Mouse (Mus musculus) forebrain, embryonic 11.5 days (tissue): ENCODE data around the gene Gm21970. TPM values are rescaled to one million over a fixed set of nuclear protein-coding genes. Genes with fewer than 3 reads are reported as not detected.

Source experiments
- ATAC-seq: fragments of 200-750 bp; cut with Nextera tagmentation; replicated peaks from 2 replicates; pipeline ENCODE4 v1.8.0; 2017; ENCODE audit warnings: moderate TSS enrichment; ENCODE audit not compliant: low FRiP score
- DNase-seq: peaks from one replicate; pipeline ENCODE4 v3.0.0-alpha.2; 2017; ENCODE audit warnings: low spot score
- H3K27ac ChIP-seq: fragments of 300-500 bp; sonication (generic); 2 replicates; pipeline ENCODE4 v1.5.1; 2014; ENCODE audit warnings: low read depth, low read length
- H3K27me3 ChIP-seq: fragments of 300-500 bp; sonication (generic); 2 replicates; pipeline ENCODE4 v1.6.1; 2014; ENCODE audit warnings: mild to moderate bottlenecking, low read length, mixed read lengths; ENCODE audit not compliant: control insufficient read depth, insufficient read depth
- H3K36me3 ChIP-seq: fragments of 300-500 bp; sonication (generic); 2 replicates; pipeline ENCODE4 v1.6.1; 2014; ENCODE audit warnings: mild to moderate bottlenecking, low read length, moderate library complexity, mixed read lengths; ENCODE audit not compliant: control insufficient read depth, insufficient read depth
- H3K4me1 ChIP-seq: fragments of 300-500 bp; sonication (generic); replicated peaks from 2 replicates; pipeline ENCODE4 v1.6.1; 2014; ENCODE audit warnings: low read length, mixed read lengths; ENCODE audit not compliant: control insufficient read depth, insufficient read depth
- H3K4me2 ChIP-seq: fragments of 300-500 bp; sonication (generic); 2 replicates; pipeline ENCODE4 v1.6.1; 2014; ENCODE audit warnings: low read depth, mild to moderate bottlenecking, low read length, moderate library complexity, mixed read lengths; ENCODE audit not compliant: severe bottlenecking
- H3K4me3 ChIP-seq: fragments of 300-500 bp; sonication (generic); 2 replicates; pipeline ENCODE4 v1.5.1; 2014; ENCODE audit warnings: low read depth, low read length
- H3K9ac ChIP-seq: fragments of 300-500 bp; sonication (generic); 2 replicates; pipeline ENCODE4 v1.6.1; 2014; ENCODE audit warnings: low read length
- H3K9me3 ChIP-seq: fragments of 300-500 bp; sonication (generic); 2 replicates; pipeline ENCODE4 v1.6.1; 2016; ENCODE audit warnings: low read length, mixed read lengths; ENCODE audit not compliant: control insufficient read depth
- WGBS: fragments of 180-500 bp; shearing (Covaris S2); extraction: QIAGEN DNeasy Blood & Tissue Kit; methylation state at CpG from one replicate; pipeline ENCODE4 v1.1.7; 2014; 5-methylcytosine and 5-hydroxymethylcytosine counted together
- polyA plus RNA-seq: library from polyadenylated mRNA; unstranded; fragments of >200 nt; fragmentation: Nextera tagmentation; extraction: Ambion mirVana; gene quantifications from 2 replicates; pipeline ENCODE4 v1.2.1, GENCODE M21; 2014

The Gm21970 gene
- polyA plus RNA-seq, 1 experiment from 2014 or later = 1.0 TPM

DNA sequence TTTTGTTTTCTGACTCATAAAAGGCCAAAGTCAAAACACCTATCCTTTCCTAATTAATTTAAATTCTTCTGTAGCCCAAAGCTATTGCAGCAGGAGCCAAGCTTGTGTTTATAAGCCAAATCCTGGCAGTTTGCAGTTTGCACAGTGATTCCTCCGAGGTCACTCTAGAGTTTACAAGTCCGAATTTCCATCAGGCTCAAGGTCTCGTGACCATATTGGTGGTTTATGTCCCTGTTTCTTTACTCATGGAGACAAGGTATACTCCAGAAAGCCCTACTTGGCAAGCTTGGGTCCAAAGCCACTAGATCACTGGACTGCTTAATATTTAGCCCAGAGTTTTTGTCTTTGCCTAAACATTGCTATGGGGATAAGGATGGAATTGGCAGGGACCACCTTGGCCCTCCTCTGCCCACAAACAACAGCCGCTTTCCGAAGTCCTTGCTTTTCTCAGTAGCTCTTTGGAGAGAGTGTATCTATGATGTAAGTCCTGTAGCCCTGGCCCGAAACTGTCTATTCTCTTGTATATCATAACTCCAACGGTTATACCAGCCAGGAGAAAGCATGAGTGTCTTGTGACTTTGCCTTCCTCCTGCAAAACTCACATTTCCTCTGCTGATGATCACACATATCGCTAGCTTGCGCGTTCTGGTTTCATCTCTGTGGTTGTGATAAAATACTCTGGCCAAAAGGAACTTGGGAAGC is 5.0 kb upstream of the Gm21970 start:
- Histone ChIP-seq H3K36me3 (peaks cover 5% of the 10 kb centered on the region; the same call in 1 of the 2 replicates), H3K27ac (no peak overlapping the region)

DNA sequence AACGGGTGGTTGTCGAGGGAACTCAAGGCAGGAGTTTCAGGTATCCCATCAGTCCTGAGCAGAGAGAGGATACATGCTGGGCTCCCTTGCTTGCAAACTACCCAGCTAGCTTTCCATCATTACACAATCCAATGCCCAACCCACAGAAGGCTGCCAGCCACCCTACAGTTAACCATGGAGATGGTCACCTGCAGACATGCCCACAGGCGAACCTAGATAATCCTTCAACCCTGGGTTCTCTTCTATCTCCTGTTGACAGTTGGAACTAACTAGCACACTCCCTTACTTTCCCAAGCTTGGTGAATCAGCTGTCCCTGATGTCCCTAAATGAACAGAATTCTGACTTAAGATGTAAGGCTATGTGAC is 4.4 kb upstream of the Gm21970 start:
- Histone ChIP-seq H3K27me3 (no peaks in the 10 kb centered on the region), H3K4me1 (no peaks in the 10 kb centered on the region), H3K27ac (no peak overlapping the region), H3K4me3 (no peak overlapping the region), H3K4me2 (no peak overlapping the region), H3K9ac (no peak overlapping the region), H3K36me3 (peaks cover 5% of the 10 kb centered on the region; the same call in 1 of the 2 replicates), H3K9me3 (peaks cover 2% of the 10 kb centered on the region; the same call in 1 of the 2 replicates)
- ATAC-seq (no peak), DNase-seq (no peak)
- WGBS = 90% methylated on average over 3 of the region's 3 CpGs

More for the DNA sequence above, 5.0 kb upstream of the Gm21970 start:
- DNase-seq (no peak), ATAC-seq (no peak)
- H3K9ac ChIP-seq = no peak overlapping the region
- H3K27me3 ChIP-seq = no peaks in the 10 kb centered on the region
- WGBS = 93% methylated on average over 10 of the region's 10 CpGs
- peaks cover 2% of the 10 kb centered on the region; the same call in 1 of the 2 replicates for H3K9me3 ChIP-seq
- no peak overlapping the region for H3K4me3 ChIP-seq
- H3K4me1 ChIP-seq = no peaks in the 10 kb centered on the region
- no peak overlapping the region for H3K4me2 ChIP-seq

DNA sequence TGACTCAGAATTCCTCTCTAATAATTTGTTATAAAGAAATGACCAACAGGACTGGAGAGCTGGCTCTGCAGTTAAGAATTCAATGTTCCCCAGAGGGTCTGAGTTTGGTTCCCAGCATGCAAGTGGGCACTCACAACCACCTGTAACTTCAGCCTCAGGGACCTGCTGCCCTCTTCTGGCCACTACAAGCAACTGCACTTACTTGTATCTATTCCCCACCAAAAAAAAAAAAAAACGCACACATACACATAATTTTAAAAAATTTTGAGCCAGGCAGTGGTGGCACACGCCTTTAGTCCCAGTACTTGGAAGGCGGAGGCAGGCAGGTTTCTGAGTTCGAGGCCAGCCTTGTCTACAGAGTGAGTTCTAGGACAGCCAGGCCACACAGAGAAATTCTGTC is 1.4 kb upstream of the Gm21970 start:
- no peak overlapping the region for H3K27ac ChIP-seq
- WGBS = 90% methylated on average over 4 of the region's 4 CpGs
- H3K27me3 ChIP-seq = no peaks in the 10 kb centered on the region
- no peak overlapping the region for H3K4me2 ChIP-seq
- peaks cover 2% of the 10 kb centered on the region; the same call in 1 of the 2 replicates for H3K9me3 ChIP-seq
- DNase-seq (no peak), ATAC-seq (no peak)
- H3K9ac ChIP-seq = no peak overlapping the region
- peaks cover 12% of the 10 kb centered on the region; the same call in 1 of the 2 replicates for H3K36me3 ChIP-seq
- no peak overlapping the region for H3K4me3 ChIP-seq
- H3K4me1 ChIP-seq = no peaks in the 10 kb centered on the region

DNA sequence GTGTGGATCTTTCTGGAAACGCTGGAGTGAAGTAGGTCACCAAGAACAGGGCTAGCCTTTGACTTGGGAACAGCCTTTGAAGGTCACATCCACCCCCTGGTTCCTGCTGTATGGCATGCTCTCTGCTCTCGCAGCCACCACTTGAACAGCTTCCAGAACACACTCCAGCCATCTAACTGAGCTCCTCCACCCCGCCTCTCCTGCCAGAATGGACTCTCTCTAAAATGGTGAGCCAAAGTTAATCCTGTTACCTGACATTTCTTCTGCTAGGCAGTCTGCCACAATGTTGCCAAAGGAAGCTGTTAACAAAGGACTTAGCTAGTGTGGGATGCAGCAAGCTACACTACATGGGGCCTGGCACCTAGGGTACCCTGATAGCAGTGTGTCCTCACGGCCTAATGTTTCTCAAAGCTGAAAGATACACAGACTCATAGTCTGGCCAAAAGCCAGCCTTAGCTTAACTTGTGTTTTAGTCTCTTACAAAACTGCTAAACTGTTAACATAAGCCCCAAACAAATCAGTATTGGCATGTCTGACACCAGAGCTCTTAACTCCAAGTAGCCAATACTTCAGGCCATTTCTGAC is 3.4 kb downstream of the Gm21970 start:
- no peaks in the 10 kb centered on the region for H3K9me3 ChIP-seq
- H3K27ac ChIP-seq = no peak overlapping the region
- H3K9ac ChIP-seq = no peak overlapping the region
- DNase-seq (no peak), ATAC-seq (no peak)
- no peaks in the 10 kb centered on the region for H3K27me3 ChIP-seq
- no peak overlapping the region for H3K4me2 ChIP-seq
- no peak overlapping the region for H3K4me3 ChIP-seq
- WGBS = 91% methylated on average over 4 of the region's 4 CpGs
- peaks cover 7% of the 10 kb centered on the region; the same call in 1 of the 2 replicates for H3K36me3 ChIP-seq
- H3K4me1 ChIP-seq = no peaks in the 10 kb centered on the region

DNA sequence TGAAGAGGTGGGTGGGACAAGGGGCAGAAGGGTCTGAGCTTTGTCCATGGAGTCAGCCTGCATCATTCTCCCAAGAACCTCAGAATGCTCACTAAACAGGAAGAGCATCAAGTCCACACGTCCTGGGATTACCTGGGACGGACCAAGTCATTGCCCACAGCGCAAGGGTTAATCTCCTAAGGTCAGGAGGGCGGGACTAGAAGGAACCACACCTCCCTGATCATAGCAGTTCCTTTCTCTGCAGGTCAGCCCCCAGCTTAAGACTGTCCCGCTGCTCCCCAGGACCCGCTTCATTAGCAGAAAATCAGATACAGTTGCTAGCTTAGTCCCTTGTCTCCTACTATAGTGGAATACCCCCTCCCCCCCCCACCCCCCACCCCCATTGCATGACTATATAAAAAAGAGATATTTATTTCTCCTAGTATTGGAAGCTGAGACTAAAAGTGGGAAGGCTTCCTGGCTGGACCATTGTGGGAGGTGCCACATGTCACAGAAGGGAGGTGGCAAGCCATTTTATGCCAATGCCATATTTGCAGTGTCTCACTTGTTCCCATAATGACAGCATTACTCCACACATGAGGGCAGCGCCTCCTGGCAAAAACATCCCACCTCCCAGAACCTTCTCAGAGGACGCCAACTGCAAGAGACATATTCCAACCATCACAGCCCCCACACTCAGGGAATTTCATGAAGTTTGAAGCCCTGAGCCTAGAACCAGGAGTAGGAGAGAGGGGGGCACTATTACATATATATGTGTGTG is 4.3 kb downstream of the Gm21970 start:
- H3K27ac ChIP-seq = no peak overlapping the region
- no peak overlapping the region for H3K4me3 ChIP-seq
- H3K36me3 ChIP-seq = peaks cover 7% of the 10 kb centered on the region; the same call in 1 of the 2 replicates
- no peaks in the 10 kb centered on the region for H3K27me3 ChIP-seq
- ATAC-seq (no peak), DNase-seq (no peak)
- H3K9me3 ChIP-seq = no peaks in the 10 kb centered on the region
- no peak overlapping the region for H3K4me2 ChIP-seq
- no peak overlapping the region for H3K9ac ChIP-seq
- 37% methylated on average over 8 of the region's 8 CpGs for WGBS
- no peaks in the 10 kb centered on the region for H3K4me1 ChIP-seq

DNA sequence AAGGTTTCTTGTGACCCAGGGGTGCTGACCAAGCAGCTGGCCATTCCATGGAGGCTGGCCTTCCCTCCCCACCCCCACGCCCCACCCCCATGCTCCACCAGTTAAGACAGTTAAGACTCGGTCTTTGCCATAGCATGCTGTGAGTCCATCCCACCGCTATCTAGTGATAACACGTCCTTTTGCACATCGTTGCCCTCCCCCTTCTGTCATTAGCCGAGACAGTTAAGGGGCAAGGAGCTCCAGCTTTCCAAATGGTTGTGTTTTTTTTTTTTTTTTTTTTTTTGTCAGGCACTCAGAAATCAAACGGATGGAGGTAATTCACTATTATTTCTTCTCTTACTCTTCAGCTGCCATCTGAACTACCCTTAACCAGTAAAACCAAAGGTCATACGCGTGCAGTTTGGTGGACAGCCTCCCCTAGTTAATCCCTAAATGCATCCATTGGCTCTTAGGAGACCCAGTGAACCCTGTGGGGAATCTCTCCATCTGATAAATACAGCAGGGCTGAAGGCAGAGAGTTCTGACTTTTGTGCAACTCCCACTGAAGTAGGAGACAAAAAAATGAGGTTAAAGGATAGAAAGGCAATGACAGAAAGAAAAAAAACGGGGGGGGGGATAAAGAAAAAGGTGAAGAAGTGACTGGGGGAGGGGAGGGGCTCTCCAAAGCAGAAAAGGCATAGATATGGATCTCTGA is 5.5 kb downstream of the Gm21970 start:
- H3K27me3 ChIP-seq = no peaks in the 10 kb centered on the region

DNA sequence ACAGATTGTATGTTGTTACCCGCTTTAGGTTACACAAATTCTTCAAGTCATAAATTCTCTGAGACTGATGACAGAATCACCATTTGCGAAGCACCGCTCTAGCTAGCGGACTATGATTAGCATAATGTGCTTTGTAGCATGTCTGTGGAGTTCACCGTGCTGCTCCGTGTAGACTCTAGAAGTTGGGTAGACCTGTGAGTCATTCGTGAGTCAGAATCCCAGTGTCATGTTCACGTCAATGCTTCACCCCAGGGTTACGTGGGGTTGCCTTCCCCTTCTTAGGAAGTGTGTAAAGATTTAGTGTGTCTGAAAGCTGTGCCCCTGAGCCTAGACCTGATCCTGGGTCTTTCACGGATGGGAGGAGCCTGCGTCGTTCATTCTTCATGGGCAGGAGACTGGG is 6.5 kb downstream of the Gm21970 start:
- Histone ChIP-seq H3K4me1 (no peaks in the 10 kb centered on the region), H3K27me3 (no peaks in the 10 kb centered on the region), H3K4me2 (no peak overlapping the region), H3K9me3 (no peaks in the 10 kb centered on the region), H3K9ac (no peak overlapping the region), H3K27ac (no peak overlapping the region), H3K36me3 (peaks cover under 1% of the 10 kb centered on the region; the same call in 1 of the 2 replicates), H3K4me3 (no peak overlapping the region)
- no peak for DNase-seq
- 93% methylated on average over 12 of the region's 12 CpGs for WGBS
- ATAC-seq = no peak

More for the DNA sequence above, 5.5 kb downstream of the Gm21970 start:
- no peak overlapping the region for H3K4me3 ChIP-seq
- ATAC-seq (no peak), DNase-seq (no peak)
- 74% methylated on average over 10 of the region's 10 CpGs for WGBS
- H3K4me2 ChIP-seq = no peak overlapping the region
- no peaks in the 10 kb centered on the region for H3K9me3 ChIP-seq
- H3K27ac ChIP-seq = no peak overlapping the region
- H3K36me3 ChIP-seq = peaks cover 7% of the 10 kb centered on the region; the same call in 1 of the 2 replicates
- no peaks in the 10 kb centered on the region for H3K4me1 ChIP-seq
- H3K9ac ChIP-seq = no peak overlapping the region

DNA sequence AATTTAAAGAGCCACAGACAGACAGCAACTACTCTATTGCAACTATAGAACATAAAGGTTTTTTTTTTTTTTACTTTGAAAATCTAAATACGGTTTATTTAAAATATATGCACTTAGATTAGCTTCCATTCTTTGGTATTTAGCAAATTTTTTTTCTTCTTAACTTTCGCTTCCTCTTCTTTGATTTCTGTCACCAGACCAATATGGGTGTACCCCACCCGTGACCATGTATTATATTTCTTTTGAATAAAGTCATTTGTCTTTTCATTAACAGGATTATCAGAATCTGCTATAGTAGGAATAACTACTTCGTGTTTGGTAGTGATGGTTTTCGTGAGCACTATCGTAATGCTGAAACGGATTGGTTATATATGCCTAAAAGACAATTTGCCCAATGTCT is 7.4 kb downstream of the Gm21970 start:
- Histone ChIP-seq H3K9me3 (no peaks in the 10 kb centered on the region), H3K36me3 (no peaks in the 10 kb centered on the region; the same call in 1 of the 2 replicates), H3K27ac (no peak overlapping the region), H3K4me2 (no peak overlapping the region), H3K4me1 (no peaks in the 10 kb centered on the region), H3K9ac (no peak overlapping the region), H3K27me3 (no peaks in the 10 kb centered on the region), H3K4me3 (no peak overlapping the region)
- WGBS = 94% methylated on average over 7 of the region's 7 CpGs
- no peak for ATAC-seq
- DNase-seq = no peak
